Mouse (Mus musculus) small intestine, adult 2 months (tissue): Measurements from ENCODE around the gene Cavin3.

ENCODE experiments used
- CTCF ChIP-seq: fragments of 200-500 bp; IDR thresholded peaks from 2 replicates; pipeline ENCODE4 v1.5.1; 2012; ENCODE audit warnings: low read depth, mild to moderate bottlenecking, control low read depth, inconsistent platforms, low read length, moderate library complexity, mixed read lengths; ENCODE audit not compliant: insufficient replicate concordance, insufficient read length; ENCODE audit errors: extremely low read depth
- POLR2A ChIP-seq: fragments of 200-500 bp; IDR thresholded peaks from 2 replicates; pipeline ENCODE4 v1.6.1; 2012; ENCODE audit warnings: low read depth, mild to moderate bottlenecking, control low read depth, inconsistent platforms, low read length, moderate library complexity

GRCm38 (mm10) chr7:105487104-105487876, 5.2 kb upstream of the Cavin3 start:
- TF ChIP-seq CTCF, result no peak
- TF ChIP-seq POLR2A, result no peak
